Mouse (Mus musculus) erythroblast, embryonic 14.5 days (primary cell): ENCODE measurements around the gene Add3.

Experiments used
- GATA1 ChIP-seq: IDR thresholded peaks from 2 replicates; pipeline ENCODE4 v1.6.1; 2012; ENCODE audit warnings: low read length, inconsistent platforms, mixed read lengths
- TAL1 ChIP-seq: IDR thresholded peaks from 3 replicates; pipeline ENCODE4 v1.6.1; 2012; ENCODE audit warnings: low read length, inconsistent platforms, mixed read lengths

DNA sequence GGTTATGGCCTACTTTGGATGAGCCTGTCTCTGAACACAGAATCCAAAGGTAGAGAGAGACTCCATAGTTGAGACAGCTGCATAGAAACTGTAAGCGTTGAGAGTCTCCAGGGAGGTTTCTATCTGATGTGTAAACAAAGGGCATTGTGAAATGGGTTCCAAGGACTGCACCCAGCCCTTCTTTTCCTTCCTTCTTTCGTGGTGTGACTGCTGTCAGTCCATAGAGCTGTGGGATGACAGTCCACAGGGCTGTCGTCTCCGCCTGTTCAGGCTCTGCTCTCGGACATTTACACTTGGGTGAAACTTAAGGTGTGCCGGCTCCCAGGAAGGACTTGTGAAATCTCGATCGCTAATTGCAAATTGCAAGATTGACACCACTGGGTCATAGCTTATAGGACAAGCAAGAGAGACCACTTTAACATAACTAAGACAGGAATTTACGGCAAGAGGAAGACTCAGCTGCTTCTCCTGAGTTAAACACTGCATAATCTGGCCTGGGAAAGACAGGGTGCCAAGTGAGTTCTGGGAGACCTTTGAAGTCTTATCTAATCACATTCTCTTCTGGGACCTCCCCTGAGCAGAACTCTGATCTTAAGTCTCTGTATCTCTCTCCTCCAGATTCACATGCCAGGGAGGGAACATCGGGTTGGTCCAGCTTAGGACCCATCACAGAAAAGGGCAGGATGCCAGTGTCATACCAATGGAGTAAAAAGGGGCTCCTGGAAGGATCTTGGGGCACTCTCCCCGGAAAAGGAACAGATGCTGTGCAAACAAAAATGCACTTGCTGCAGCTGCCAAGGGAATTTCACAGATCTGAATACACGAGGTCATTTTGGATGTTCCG, 11.5 kb upstream of the Add3 start:
- TF ChIP-seq TAL1 (no peak), GATA1 (no peak)
